Mouse (Mus musculus) neutrophil, adult 5-6 weeks (primary cell): ENCODE results near the gene Cox6a1. TPM values are rescaled to one million over a fixed set of nuclear protein-coding genes. Genes with fewer than 3 reads are reported as not detected.
"Not testable (repeated sequence)": the region's sequence is repeated elsewhere in the genome, so short reads cannot be mapped to it uniquely, and the experiment has no call there.

ENCODE experiments used
- ATAC-seq: fragments of 151-379, 151-347 bp; 2 replicates; pipeline ENCODE4 v1.8.0; 2017; ENCODE audit warnings: mild to moderate bottlenecking, moderate TSS enrichment; ENCODE audit not compliant: insufficient number of reproducible peaks, poor library complexity, low FRiP score, severe bottlenecking; ENCODE audit errors: extremely low read depth
- total RNA-seq: library from RNA; stranded (forward); fragments of 200-1000 nt; gene quantifications from 2 replicates; pipeline ENCODE4 v1.2.3, GENCODE M21; 2017

Cox6a1 gene
- total RNA-seq, 1 experiment from 2014 or later, result 60.8 TPM

- ATAC-seq, result no peak
Observed at GRCm38 (mm10) chr5:115312816-115313667, 35.7 kb downstream of the Cox6a1 start.

- no peak for ATAC-seq
Observed at GRCm38 (mm10) chr5:115312354-115312753, 36.4 kb downstream of the Cox6a1 start.

- ATAC-seq, result not testable (repeated sequence)
Observed at GRCm38 (mm10) chr5:115302190-115302589, 46.6 kb downstream of the Cox6a1 start.

GRCm38 (mm10) chr5:115301615-115302014, 47.2 kb downstream of the Cox6a1 start:
- no peak for ATAC-seq

- ATAC-seq, result peak; percentile 95
Observed at GRCm38 (mm10) chr5:115300792-115301614, 47.8 kb downstream of the Cox6a1 start, which contains the start of gene Dynll1. TSS of gene Dynll1 (minus strand) at chr5:115300999.

- ATAC-seq, result peak; percentile 8; the same call in 1 of the 2 replicates
Observed at GRCm38 (mm10) chr5:115300035-115300744, 48.6 kb downstream of the Cox6a1 start.

- ATAC-seq, result no peak
Observed at GRCm38 (mm10) chr5:115296347-115296746, 52.4 kb downstream of the Cox6a1 start.

Other genes starting within 250 kb of the Cox6a1 start
- gene Acads, start 229.6 kb downstream of the Cox6a1 start, total RNA-seq, result 7.1 and 10.5 TPM in 2 replicates
- gene Unc119b, start 214.0 kb downstream of the Cox6a1 start, total RNA-seq, result 20.7 and 22.1 TPM in 2 replicates
- 69.5 and 71.7 TPM in 2 replicates for gene Mlec, start 190.8 kb downstream of the Cox6a1 start, total RNA-seq
- not detected in 2 replicates for gene Cabp1, start 154.6 kb downstream of the Cox6a1 start, total RNA-seq
- 22.7 and 39.8 TPM in 2 replicates for gene Pop5, start 113.1 kb downstream of the Cox6a1 start, total RNA-seq
- gene Rnf10, start 76.1 kb downstream of the Cox6a1 start, total RNA-seq, result 161 and 173 TPM in 2 replicates
- gene Coq5, start 69.3 kb downstream of the Cox6a1 start, total RNA-seq, result 24.8 and 32.2 TPM in 2 replicates
- gene Dynll1, start 48.0 kb downstream of the Cox6a1 start, total RNA-seq, result 103 and 154 TPM in 2 replicates
- 51.2 and 55.9 TPM in 2 replicates for gene Srsf9, start 21.8 kb downstream of the Cox6a1 start, total RNA-seq
- 3.4 and 9.5 TPM in 2 replicates for gene Gatc, start 7.8 kb downstream of the Cox6a1 start, total RNA-seq
- gene Triap1, start 7.8 kb downstream of the Cox6a1 start, total RNA-seq, result 12.7 and 12.8 TPM in 2 replicates
- not detected in 2 replicates for gene Msi1, start 80.6 kb upstream of the Cox6a1 start, total RNA-seq
- gene Pla2g1b, start 117.3 kb upstream of the Cox6a1 start, total RNA-seq, result not detected in 2 replicates
- gene Sirt4, start 135.7 kb upstream of the Cox6a1 start, total RNA-seq, result 6.1 and 11.3 TPM in 2 replicates
- gene Pxn, start 157.7 kb upstream of the Cox6a1 start, total RNA-seq, result 242 and 288 TPM in 2 replicates
- 808 and 842 TPM in 2 replicates for gene Rplp0, start 210.5 kb upstream of the Cox6a1 start, total RNA-seq
- 37.0 and 39.8 TPM in 2 replicates for gene Gcn1l1, start 216.3 kb upstream of the Cox6a1 start, total RNA-seq